Comparison of ENCODE assay signal across 26 mouse cellular contexts in genomic region chr3:138727571-138727970, GRCm38 (mm10). TPM values are rescaled to one million over a fixed set of nuclear protein-coding genes. Genes with fewer than 3 reads are reported as not detected.
DNase-seq lines count a peak whose midpoint lies in the region; TF ChIP-seq lines count a peak whose summit lies in the region.
"Had no signal": no experiment of that assay in that cellular context is flagged by ENCODE, and none has a peak within 500 bp of the region (broad histone marks: within the 10 kb centered on the region; RNA-seq: fewer than 3 reads in every experiment).

No protein-coding gene starts in this region.

- TF ChIP-seq POLR2A in cerebellum, adult 2 months (IDR thresholded peaks at IDR 0.05; ENCODE audit: borderline replicate concordance, insufficient read depth, low read length) = no peak
- no peak for TF ChIP-seq POLR2A in kidney, adult 2 months (IDR thresholded peaks at IDR 0.05; ENCODE audit: low read depth, low read length)

- H3K4me1 ChIP-seq in cerebellum, adult 2 months (ENCODE audit: control insufficient read depth, insufficient read depth, low read length) = no peaks in the 10 kb centered on the region
- no peaks in the 10 kb centered on the region for H3K4me1 ChIP-seq in kidney, adult 2 months (ENCODE audit: control insufficient read depth, insufficient read depth, low read length)
- H3K4me1 ChIP-seq: forebrain, embryonic 10.5 days; forebrain, embryonic 13.5 days had no signal

- TF ChIP-seq CTCF in cerebellum, adult 2 months (IDR thresholded peaks at IDR 0.05; ENCODE audit: borderline replicate concordance, insufficient read depth, low read depth, low read length) = no peak
- no peak for TF ChIP-seq CTCF in kidney, adult 2 months (conservative IDR thresholded peaks at IDR 0.05; ENCODE audit: insufficient read depth, insufficient read length, low read depth, low read length)

- no peak overlapping the region for H3K4me3 ChIP-seq in cerebellum, adult 2 months (replicated peaks; ENCODE audit: insufficient read depth, low read depth, low read length)
- H3K4me3 ChIP-seq in kidney, adult 2 months (ENCODE audit: insufficient read depth, low read depth, low read length) = no peak overlapping the region
- H3K4me3 ChIP-seq: forebrain, embryonic 10.5 days; forebrain, embryonic 13.5 days; heart, embryonic 13.5 days had no signal

- WGBS in cerebellum, adult 2 months = 97% methylated on average over 8 of the region's 8 CpGs
- WGBS in kidney, adult 2 months = 92% methylated on average over 8 of the region's 8 CpGs

- DNase-seq in ovary, adult 18-20 months (ENCODE audit: low spot score) = peak; percentile 71
- DNase-seq in ovary, postnatal 10 days (ENCODE audit: low spot score) = no peak
- peak; percentile 48 for DNase-seq in adrenal gland, postnatal 10 days
- DNase-seq in adrenal gland, postnatal 36 days = peak; percentile 61 to 79
- no peak for DNase-seq in cerebellum, adult 2 months
- no peak for DNase-seq in kidney, adult 2 months
- DNase-seq: B cell, adult 2 months; cerebellum, adult 11 months; cerebellum, adult 8-10 months; cerebellum, postnatal 10 days; cerebellum, postnatal 36 days; embryo, embryonic 11 days; forebrain, postnatal 0 days; gastrocnemius, postnatal 25 days; heart, adult 18-20 months; heart, postnatal 14 days; heart, postnatal 4 days; kidney, adult 18-20 months had no signal

- no peaks in the 10 kb centered on the region for H3K36me3 ChIP-seq in kidney, adult 2 months (ENCODE audit: control insufficient read depth, insufficient read depth, low read length)
- H3K36me3 ChIP-seq: forebrain, embryonic 10.5 days; G1E; heart, embryonic 13.5 days had no signal

- no peaks in the 10 kb centered on the region for H3K27me3 ChIP-seq in cerebellum, adult 2 months (ENCODE audit: control insufficient read depth, insufficient read depth, low read length)
- no peaks in the 10 kb centered on the region for H3K27me3 ChIP-seq in kidney, adult 2 months (replicated peaks; ENCODE audit: control insufficient read depth, insufficient read depth, low read length)
- H3K27me3 ChIP-seq: CH12.LX; forebrain, embryonic 13.5 days; heart, embryonic 13.5 days; Patski had no signal

- no peak overlapping the region for H3K27ac ChIP-seq in cerebellum, adult 2 months (ENCODE audit: insufficient read depth, low read length)
- H3K27ac ChIP-seq in kidney, adult 2 months (ENCODE audit: insufficient read depth, low read depth, low read length) = no peak overlapping the region
- H3K27ac ChIP-seq: forebrain, embryonic 10.5 days; forebrain, embryonic 13.5 days; heart, embryonic 13.5 days; hindbrain, embryonic 14.5 days; hindbrain, postnatal 0 days had no signal

RNA-seq across cellular contexts. Expression of gene Tspan5, which starts 14.4 kb away (rescaled TPM):
- total RNA-seq in adrenal gland, postnatal 10 days (2021) = 10 to 100 TPM; 30.0 to 30.8 TPM
- 10 to 100 TPM; 54.6 to 82.7 TPM for total RNA-seq in adrenal gland, postnatal 36 days (2021)
- polyA plus RNA-seq in cerebellum, adult 2 months (2012; rRNA removed) = 166 TPM in 2 replicates
- 19.8 and 23.8 TPM in 2 replicates for polyA plus RNA-seq in kidney, adult 2 months (2012; rRNA removed)
- polyA plus RNA-seq: G1E had no signal

Comparison
In these comparisons a context has a peak if more than half of its experiments do, and no peak if none do; other contexts are left out.
1. DNase-seq: peak in ovary, adult 18-20 months (single experiment), adrenal gland, postnatal 10 days (single experiment) and adrenal gland, postnatal 36 days (2 of 2); none in ovary, postnatal 10 days (single experiment), cerebellum, adult 2 months (0 of 2) and kidney, adult 2 months (single experiment).